Mouse (Mus musculus) yolk sac, embryonic 10.5 days (tissue): ENCODE results near the gene Cand1.

Experiments used
- DNase-seq: peaks from one replicate; pipeline ENCODE4 v3.0.0-alpha.2; 2017; ENCODE audit warnings: low spot score

Gene Cand1

DNA sequence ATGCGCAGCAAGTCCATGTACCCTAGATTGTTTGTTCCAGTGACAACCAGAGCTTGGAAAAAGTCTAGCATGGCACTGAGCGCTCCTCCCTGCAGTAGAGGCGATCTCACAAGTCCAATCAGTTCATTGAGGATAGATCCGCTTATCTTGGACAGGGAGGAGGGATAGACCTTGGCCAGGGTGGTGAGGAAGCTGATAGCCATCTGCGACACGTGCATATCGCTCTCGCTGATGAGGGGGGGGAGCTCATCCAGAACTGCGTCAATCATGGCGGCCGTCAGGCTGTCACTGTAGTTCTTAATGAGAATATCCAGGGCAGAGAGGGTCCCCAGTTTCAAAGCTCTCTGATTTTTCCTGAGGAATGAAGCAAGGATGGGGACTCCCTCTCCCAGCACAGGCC lies 28.6 kb downstream of the Cand1 start:
- DNase-seq: no peak

GRCm38 (mm10) chr10:119206309-119206932 lies 33.4 kb downstream of the Cand1 start:
- peak; percentile 32 for DNase-seq

- peak; percentile 49 for DNase-seq
These were observed 34.6 kb downstream of the Cand1 start for GRCm38 (mm10) chr10:119205229-119205628.

DNA sequence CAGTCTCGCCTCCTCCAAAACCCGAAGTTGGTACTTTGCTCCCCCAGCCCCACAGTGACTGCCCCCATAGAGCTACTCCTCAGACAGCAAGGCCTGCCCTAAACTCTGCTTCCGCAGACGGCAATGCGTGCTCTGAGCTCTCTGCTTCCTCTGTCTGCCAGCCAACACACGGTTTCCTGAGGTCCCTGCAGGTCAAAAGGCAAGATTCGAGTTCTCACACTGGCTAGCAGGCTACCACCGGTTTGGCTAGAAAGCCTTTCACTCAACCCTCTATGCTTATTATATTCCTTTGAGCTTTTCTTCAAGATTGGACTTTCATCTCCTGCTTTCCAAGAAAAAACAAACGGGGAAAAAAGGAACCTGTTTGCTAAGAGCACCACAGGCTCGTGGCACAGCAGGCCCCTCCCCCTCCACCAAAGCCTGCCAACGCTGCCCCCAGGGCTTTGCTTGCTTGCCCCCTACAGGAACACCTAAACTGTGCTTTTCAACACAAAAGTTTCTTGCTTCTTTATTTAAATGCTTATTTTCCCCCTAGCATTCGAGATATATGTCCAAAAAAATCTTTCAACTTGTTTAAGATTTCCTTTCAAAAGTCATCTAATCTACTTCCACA lies 35.4 kb downstream of the Cand1 start:
- DNase-seq: peak; percentile 47

- no peak for DNase-seq
These were observed 40.0 kb downstream of the Cand1 start for GRCm38 (mm10) chr10:119199864-119200263.

DNA sequence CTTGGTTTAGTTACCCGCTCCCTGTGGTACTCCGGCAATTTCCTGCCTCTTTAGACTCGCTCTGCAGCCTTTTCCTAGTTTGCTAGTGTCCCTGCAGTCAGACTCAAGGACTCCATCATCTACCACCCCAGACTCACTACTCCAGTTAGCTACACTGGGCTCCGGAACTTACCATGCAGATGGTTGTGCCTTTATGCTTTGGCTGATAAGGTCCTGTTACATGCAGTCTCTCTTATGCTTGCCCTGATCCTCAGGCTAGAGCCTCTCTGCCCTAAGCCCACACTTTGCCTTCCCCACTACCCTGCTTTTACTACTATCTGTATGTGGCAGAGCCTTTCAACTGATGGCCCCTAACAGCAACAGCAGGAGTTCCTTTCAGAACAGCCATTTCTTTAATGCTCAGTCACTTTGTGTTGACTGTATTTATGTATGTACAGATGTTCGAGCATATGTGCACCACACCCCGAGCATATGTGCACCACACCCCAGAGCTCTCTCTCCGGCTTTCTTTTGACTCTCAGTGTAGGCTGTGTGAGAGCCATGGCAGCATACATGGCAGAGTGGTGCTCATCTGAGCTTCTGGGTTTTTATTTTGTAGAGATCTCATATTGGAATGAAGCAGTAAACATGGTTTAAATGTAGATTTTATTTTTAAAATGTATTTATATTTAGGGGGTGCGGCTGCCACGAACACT lies 41.5 kb downstream of the Cand1 start:
- no peak for DNase-seq

DNA sequence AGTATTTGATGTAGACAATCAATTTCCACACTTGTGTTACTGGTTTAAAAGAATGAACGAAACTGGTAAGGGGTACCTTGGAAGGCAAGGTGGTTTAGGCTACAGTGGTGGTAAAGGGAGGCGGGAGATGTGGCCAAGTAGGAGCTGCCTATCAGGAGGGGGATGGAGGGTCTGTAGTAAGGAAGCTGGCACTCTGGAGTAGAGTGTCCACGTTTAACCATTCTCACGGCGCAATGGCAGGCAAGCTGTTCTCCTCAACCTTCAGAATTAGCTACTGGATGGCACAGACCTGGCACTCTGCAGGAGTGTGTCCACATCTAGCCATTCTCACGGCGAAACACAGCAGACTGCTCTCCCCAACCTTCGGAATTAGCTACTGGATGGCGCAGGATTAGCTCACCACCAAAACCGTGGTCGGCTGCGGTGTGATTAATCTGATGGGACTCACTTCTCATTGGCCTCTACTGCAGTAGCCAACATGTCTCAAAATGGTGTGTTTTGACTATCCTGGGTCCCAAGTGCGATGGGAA lies 42.2 kb downstream of the Cand1 start:
- DNase-seq: no peak

DNA sequence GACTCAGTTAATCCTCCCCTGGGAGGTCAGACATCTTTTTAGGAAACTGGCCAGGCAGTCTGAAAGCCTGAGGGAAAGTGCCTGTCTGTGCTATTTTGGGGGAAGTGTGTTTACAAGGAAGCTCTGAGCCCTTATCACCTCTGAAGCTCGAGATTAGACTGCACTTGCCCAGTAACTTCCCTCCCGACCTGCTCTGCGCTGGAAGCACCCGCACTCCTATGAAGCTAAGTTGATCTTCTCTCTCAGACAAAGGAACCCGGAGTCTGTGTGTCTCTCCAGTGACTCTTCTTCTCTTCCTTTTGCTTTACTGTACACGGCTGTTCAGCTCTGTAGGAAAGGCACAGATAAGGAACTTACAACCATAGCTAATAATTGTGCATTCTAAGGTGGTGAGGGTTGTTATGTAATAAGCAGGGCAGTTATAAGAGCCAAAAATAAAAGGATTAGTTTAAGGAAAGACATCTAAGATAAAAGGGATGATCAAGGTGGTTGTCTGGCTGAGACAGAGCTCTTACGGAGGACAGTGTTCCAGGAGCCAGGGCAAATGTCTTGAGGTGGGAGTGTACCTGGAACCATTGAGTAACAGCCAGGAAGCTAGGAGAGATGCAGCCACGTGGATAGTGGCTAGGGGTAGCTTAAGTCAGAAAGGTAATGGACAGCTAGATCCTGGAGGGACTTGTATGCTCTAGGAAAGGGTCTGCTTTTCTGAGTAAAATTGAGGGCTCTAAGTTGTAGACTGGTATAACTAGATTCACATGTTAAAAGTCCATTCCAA lies 47.1 kb downstream of the Cand1 start:
- DNase-seq: peak; percentile 47

- no peak for DNase-seq
These were observed 52.1 kb downstream of the Cand1 start for GRCm38 (mm10) chr10:119187720-119188119.

DNA sequence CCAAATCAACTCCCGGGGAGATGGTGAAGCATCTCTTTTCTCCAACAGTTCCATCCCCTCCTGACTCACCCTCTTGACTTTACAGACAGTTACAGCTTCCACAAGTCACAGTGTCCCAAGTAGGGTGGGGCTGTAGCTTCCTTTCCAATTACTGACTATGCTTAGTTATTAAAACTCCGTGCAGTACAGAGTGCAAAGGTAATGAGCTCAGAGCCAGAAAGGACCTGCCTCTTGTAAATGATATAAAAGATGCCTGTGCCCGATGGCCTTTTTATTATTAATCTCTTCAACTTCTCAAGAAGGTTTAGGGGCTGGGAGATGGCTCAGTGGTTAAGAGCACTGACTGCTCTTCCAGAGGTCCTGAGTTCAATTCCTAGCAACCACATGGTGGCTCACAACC lies 70.2 kb downstream of the Cand1 start:
- no peak for DNase-seq

DNA sequence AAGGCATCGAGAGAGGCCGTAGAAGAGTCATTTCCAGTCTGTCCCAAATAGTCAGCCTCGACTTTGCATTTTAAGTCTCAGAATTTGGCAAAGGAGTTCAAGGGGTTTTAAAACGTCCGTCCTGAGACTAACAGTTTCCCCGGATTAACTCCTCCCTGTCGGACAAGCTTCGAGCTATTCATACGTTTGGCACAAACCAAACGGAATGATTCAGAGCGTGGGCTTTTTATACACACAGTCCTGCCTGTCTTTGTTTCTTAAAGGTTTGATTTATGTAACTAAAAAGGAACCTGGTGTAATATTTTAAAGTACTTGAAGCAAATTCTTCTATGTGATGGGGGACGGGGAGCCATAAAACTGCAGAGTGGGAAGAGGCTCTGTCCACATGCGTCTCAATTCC lies 70.6 kb downstream of the Cand1 start:
- DNase-seq: no peak

GRCm38 (mm10) chr10:119168791-119169190 lies 71.1 kb downstream of the Cand1 start:
- peak; percentile 11 for DNase-seq

- DNase-seq: no peak
These were observed 72.0 kb downstream of the Cand1 start for GRCm38 (mm10) chr10:119167858-119168257.

GRCm38 (mm10) chr10:119165051-119165450 lies 74.8 kb downstream of the Cand1 start:
- DNase-seq: no peak

GRCm38 (mm10) chr10:119161820-119162382 lies 78.0 kb downstream of the Cand1 start:
- DNase-seq: no peak

- DNase-seq: no peak
These were observed 79.7 kb downstream of the Cand1 start for GRCm38 (mm10) chr10:119160161-119160560.

DNA sequence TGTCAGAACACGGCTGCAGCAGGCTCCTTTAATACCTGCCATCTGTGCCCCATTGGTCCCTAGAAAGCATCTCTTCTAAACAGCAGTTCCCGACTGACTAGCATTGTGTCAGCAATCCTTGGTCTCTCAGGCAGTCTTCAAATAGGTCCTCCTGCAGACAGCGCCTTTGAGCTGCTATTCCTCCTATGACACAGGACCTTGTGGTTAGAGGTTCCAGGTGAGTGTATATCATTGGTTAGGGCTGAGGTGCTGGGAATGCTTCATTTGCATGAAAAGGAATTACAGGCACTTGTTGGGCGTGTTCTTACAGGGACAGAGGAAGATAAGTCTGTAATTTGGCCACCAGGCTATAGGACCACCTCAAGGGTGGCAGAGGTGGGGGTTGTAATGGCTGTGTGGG lies 90.6 kb downstream of the Cand1 start:
- DNase-seq: no peak
